ENCODE assay signal across 1 mouse cellular context in genomic region chr5:114174639-114175038, GRCm38 (mm10).
A peak's percentile ranks its signal among the peaks of the same experiment; 100 is the strongest.
TF ChIP-seq lines count a peak whose summit lies in the region.

No protein-coding gene starts in this region.

TF ChIP-seq in MEL, 35 proteins besides CTCF, POLR2A, EP300 and RAD21 (continued from another document):
- TF ChIP-seq MAZ (IDR thresholded peaks at IDR 0.05; ENCODE audit: low read depth, low read length) (peak; percentile 18; the same call in 1 of the 2 replicates), UBTF (IDR thresholded peaks at IDR 0.05; ENCODE audit: borderline replicate concordance, insufficient read depth, low read depth, low read length) (no peak), ZKSCAN1 (IDR thresholded peaks at IDR 0.05; ENCODE audit: low read depth, low read length) (no peak), BHLHE40 (IDR thresholded peaks at IDR 0.05; ENCODE audit: borderline replicate concordance, low read depth, low read length) (no peak)
